Mouse (Mus musculus): ENCODE data around the gene Zeb2. TPM values are rescaled to one million over a fixed set of nuclear protein-coding genes. Genes with fewer than 3 reads are reported as not detected.

Gene Zeb2
- polyA plus RNA-seq (2012; rRNA removed; ENCODE audit: low replicate concordance): 84.1 and 95.7 TPM in 2 replicates

GRCm38 (mm10) chr2:45117087-45117561 lies at the start of gene Zeb2:
Zeb2 (minus strand) TSS chr2:45117395.

Other genes with a start within 250 kb of the Zeb2 start
- gene Gtdc1, start 189.7 kb downstream of the Zeb2 start, polyA plus RNA-seq (2012; rRNA removed; ENCODE audit: low replicate concordance): 5.4 and 5.5 TPM in 2 replicates

Data from subcutaneous adipose tissue, adult 2 months (tissue).